Mouse (Mus musculus) CH12F3 (cell line): ENCODE results near the gene Sept11.

Experiments
- in situ Hi-C: fragments of 300-500 bp; cut with MboI; formaldehyde crosslinking; loops from 2 replicates; pipeline ENCODE4 v1.14.3; 2020; ENCODE audit warnings: low sequenced_read_pairs

Gene Sept11

DNA sequence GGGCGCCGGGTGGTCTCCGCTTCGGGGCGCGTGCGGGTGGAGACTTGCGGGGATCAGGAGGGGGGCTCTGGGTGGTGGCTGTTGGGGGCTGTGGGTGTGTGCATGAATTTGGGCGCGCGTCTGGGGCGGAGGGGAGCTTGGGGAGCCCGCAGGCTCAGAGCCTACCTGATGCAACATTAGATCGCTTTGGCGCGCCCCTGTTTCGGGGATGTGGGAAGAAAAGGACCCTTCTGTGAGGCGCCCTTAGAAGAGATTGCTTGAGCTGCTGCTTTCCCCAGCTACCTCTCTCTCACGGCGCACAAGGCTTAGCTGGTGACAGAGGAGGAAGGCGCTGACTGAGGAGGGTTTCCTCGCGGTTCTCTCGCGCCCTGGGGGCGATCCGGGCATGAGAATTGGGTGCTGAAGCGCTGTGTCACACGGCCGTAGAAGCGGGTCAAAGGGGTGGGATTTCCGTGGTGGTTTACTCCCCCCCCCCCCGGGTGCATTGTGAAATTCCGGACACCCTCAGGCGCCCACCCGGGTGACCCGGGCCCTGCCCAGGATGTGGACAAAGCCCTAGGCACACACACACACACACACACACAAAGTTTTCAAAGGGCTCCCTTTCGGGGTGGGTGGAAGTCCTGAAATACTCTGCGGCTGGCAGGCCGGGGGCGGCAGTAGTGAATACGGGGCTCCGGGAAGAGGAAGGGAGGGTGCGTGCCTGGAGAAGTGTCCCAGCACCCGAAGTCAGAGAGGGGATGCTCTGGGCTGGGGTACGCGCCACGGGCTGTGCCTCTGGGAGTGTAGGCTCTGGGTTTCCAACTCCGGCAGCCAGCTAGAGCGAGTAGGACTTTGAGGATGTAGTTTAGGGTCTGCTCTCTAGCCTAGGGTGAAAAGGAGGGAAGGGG is 646 bp downstream of the Sept11 start:
- in situ Hi-C loops = loop anchor here (10.0 kb wide), 1 partner anchor 71 kb away; no protein-coding TSS in a partner anchor

DNA sequence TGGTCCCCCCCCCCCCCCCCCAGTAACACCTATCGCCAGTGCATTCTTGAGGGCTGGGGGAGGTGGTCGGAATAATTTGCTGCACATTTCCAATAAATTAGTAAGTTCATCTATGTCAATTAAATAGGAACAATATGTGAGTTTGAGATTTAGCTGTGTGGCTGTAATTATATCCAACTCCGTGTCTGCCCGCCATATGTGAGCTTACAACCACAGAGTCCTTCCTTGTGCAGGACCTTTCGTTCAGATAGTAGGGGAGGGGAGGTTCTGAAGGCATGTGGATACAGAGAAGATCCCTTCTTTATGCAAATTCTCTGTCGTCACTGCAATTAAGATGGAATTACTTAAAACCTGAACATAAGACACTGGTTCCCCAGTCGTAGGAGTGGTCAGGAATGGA is 2.1 kb downstream of the Sept11 start:
- in situ Hi-C loops = loop anchor here (10.0 kb wide), 1 partner anchor 70 kb away; no protein-coding TSS in a partner anchor

DNA sequence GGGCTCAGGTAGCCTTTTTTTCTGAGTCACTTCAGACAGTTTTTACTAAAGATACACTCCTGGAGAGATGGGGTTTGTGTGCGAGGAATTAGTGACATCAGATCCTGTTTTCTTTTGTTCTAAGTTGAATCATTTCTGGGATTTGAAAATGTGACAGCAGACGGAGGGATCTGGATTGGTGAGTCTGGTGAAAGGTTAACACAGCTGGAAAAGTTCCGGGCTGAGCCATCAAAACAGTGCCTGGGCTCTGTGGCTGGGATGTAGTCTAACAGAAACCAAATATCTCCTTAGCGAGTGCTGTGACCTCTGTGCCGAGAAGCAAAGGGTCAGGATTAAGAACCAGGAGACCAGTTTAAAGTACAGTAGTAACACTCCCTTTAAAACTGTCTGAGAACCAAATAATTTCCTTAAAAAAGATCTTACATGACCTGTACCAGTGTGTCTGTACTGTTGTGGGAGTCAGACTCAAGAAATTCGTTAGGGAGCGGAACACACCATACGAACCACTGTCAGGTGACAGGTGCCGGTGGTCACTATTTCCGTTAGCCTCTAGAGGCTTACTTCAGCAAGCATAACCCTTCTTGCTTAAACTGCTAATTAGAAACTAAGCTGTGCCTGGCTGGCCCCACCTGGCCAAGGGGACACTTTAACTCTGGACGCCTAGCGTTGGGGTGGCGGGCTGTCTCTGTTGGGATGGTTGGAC is 4.1 kb downstream of the Sept11 start:
- in situ Hi-C loops = loop anchor here (10.0 kb wide), 1 partner anchor 67 kb away; no protein-coding TSS in a partner anchor

DNA sequence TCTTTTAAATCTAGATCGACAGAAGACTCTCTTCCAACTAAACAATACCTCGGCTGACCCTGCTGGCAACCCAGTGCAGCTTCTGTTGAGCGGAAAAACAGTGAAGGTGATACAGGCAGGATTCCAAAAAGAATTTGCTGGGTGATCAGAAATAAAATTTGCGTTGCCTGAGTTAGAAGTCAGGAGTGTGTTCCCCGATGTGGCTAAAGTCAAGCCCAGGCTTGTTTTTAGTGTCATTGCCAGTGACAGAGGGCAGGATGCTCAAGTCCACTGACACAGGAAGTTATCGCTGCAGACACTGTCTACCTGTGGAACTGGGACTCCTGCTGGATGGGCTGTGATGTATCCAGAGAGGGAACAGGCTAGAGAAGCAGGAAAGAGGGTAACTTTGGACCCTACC is 5.0 kb downstream of the Sept11 start:
- in situ Hi-C loops = loop anchor here (10.0 kb wide), 1 partner anchor 67 kb away; no protein-coding TSS in a partner anchor

DNA sequence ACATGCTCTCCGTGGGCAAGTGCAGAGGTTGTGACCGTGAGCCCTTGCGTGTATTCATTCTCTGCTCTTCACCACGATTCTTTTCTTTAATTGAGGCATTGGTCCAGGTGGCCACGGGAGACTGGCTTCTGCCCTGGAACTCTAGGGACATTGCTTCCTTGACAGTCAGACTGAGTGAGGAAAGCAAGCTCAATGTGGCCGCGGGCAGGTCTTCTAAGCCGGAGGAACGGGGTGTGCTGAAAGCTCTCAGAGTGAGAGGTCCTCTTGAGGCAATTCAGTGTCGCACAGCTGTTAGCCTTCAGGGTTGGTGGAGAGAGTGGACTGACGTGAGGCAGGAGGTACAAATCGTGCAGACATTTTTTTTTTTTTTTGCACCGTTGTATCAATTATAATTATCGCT is 5.6 kb downstream of the Sept11 start:
- in situ Hi-C loops = loop anchor here (10.0 kb wide), 1 partner anchor 66 kb away; no protein-coding TSS in a partner anchor

DNA sequence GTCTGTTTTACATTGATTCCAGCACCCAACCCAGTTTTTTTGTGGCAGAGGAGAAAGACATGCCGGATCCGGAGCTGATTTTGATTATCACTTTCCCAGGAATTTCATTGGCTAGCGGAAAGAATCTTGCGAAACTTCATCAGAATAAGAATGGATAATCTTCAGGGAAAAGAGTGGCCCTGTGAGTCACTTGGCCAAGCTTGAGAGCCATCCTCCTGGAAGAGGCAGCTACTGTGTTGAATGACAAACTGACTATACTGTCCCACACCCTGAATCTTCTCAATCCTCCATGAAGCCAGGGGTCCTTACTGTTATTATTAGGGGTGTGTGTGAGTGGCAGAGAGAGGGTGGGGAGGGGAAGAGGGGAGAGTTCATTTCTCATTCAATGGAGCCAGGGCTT is 7.7 kb downstream of the Sept11 start:
- in situ Hi-C loops = no loop called here

DNA sequence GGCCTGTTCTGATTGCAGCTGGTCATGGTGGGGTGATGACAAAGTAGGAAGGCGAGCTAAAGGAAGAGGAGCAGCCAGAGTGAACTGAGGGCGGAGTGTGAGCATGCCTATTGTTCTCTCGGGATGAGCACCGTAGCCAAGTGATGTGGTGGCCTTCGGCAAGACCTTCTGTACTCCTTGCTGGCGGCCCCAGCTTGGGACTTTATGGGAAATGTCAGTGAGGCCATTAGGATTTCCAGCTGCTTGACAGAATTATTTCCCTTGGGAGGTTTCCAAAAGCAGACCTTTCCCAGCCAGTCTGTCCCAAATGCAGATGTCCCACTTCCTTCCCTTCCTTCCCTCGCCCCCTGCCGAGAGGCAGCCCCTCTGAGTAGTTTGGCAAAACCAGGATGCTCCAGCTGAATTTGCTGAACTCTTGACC is 8.1 kb downstream of the Sept11 start:
- in situ Hi-C loops = no loop called here

DNA sequence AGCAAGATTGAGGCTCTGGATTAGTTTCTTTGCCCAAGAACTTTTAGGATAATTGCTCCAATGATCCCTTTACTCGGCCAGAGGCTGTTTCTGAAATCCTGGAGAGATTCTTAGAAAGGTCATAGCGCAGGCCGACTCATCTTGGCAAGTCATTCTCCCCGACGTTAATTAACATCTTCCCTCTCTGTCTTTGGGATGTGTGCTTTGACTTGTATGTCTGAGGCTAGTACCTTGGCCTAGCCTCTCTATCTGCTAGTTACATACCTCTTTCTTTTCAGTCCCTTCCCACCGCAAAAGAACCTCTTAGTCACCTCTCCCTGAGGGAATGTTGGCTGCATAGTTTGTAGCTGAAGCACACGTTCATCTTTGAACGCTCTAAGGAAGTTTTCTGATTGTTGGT is 10.4 kb downstream of the Sept11 start:
- in situ Hi-C loops = no loop called here

DNA sequence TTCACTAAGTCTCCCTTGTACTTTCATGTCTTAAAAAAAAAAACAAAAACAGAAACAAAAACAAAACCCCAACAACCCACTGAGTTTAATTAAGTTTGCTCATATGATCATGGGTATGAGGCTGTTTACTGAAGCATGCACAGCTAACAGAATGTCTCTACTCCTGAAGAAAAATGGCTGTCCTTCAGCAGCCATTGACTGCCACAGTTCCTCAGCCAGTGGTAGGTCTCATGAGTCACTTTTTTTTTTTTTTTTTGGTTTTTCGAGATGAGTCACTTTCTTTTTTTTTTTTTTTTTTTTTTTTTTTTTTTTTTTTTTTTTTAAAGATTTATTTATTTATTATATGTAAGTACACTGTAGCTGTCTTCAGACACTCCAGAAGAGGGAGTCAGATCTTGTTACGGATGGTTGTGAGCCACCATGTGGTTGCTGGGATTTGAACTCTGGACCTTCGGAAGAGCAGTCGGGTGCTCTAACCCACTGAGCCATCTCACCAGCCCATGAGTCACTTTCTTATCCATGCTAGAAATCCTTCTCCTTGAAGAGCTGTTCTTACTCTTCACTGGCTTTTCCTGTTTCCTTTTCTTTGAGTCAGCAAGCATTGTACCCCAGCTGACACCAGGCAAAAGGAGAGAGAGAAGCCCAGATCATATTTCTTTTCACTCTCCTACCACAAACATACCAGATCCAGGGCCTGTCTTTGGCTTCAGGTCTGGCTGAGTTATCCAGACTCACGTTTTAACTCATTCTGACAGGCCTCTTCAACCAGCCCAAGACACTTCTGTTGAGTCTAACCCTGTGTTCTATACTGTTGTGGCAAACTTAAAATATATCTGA is 12.0 kb downstream of the Sept11 start:
- in situ Hi-C loops = no loop called here

DNA sequence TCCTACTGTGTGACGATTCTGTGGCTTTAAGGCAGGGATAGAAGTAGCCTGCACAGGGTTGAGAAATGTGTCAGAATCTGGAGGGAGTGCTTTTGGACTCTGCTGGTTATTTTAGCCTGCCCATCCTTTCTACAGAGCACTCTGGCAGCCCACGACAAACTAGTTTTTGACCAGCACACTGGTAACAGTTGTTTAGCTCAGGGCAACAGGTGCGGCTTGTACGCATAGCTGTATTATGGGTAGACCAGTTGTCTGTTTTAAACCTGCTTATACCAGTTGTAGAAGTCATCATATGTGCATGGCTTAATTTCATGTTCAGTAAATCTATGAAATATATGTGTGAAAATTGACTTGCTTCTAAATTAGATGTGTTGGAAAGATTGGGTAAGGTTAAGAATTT is 12.8 kb downstream of the Sept11 start:
- in situ Hi-C loops = no loop called here

DNA sequence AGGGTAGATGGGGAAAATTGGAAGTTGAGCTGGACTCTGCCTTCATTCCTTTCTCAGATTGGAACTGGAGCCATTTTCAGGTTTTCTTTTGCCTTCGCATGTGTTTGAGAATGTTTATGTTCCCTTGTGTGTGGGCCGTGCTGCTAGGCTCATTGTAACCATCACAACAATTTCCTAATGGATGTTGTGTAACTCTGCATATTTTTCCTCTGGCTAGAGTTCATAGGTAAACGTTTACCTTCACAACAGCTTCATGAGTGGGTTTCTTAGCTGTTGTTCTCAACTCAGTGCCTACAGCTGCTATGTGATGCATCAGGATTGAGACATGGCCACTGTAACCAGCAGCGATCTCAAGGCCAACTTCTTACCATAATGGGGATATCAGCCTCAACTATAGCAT is 15.5 kb downstream of the Sept11 start:
- in situ Hi-C loops = no loop called here

DNA sequence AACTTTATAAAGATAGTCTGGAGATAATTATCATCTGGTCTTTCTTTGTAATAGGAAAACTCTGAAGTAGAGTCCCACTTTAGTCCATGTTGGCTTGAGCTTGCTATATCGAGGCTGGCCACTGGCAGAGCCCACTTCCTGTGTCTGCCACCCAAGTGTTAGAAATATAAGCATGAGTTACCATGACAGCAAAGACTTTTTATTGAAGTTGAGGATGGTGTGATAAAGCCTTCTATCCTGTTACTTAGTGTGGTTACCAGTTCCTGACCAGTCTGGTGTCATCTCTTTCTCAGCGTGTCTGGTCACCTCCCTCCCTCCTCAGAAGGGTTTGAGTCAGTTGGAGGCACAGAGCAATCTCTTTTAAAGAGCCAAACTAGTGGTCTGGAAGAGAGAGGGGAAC is 16.3 kb downstream of the Sept11 start:
- in situ Hi-C loops = no loop called here

DNA sequence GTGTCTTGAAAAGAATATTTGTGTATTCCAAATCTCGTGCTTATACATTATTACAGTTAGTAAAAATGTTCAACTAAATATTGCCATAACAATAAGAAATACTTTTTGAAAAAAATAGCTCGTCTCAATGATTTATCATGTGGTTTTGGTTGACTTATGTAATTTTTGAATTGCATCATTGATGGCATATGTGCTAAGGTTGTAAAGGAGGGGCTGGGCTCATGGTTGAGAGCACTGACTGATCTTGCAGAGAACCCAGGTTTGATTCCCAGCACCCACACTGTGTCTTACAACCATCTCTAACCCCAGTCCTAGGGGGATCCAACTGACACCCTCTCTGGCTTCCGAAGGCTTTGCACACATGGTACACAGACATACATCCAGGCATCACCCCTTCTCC is 19.1 kb downstream of the Sept11 start:
- in situ Hi-C loops = no loop called here

DNA sequence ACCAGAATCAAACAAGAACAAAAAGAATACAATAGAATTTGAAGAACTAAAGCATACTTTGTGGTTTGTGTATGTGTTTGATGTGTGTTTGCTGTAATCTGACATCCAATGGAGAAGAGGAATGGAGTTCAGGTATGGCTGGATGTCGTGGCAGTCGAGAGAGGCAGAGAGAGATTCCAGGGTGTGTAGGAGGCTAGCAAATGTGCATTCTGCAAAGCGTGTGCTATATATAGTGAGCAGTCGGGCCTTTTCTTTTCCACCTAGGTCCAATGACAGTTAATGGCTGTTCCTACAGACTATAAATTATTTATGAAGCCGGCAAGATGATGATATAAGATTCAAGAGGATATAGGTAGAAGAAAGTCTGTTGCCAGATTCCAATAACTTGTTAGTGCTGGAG is 20.3 kb downstream of the Sept11 start:
- in situ Hi-C loops = no loop called here

DNA sequence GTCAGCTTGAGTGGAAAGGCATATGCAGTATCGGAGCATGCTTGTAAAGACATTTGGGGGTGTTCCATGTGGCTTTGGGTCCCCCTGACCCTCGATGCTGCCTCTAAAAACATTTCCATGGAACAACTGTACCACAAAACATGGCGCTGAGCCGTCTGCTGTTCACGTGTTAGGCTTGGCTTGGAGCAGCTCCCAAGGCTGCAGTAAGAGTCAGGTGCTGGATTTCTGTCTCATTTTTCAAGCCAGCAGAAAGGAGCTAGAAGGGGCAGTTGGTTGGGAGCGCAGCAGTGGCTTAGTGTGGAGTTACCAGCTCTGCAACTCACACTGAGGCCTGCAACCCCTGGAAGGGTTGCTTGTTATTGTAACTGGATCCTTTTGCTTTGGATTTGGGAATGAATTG is 21.3 kb downstream of the Sept11 start:
- in situ Hi-C loops = no loop called here

DNA sequence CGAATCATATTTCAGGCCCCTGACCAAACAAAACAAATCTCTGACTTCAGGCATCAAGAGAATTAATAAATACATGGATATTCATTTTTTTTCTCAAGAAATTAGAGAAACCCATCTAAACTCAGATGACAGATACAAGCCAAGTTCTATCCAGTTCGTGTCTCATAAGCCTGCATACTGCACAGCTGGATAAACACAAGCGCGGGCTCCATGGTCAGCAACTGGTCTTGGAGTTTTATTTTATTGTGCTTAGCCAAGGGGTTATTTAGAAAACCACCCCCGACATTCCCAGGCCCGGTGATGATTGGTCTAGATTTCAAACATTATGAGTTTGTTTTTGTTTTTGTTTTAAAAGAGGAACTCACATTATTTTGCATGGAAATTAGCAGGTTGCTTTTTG is 21.8 kb downstream of the Sept11 start:
- in situ Hi-C loops = no loop called here

DNA sequence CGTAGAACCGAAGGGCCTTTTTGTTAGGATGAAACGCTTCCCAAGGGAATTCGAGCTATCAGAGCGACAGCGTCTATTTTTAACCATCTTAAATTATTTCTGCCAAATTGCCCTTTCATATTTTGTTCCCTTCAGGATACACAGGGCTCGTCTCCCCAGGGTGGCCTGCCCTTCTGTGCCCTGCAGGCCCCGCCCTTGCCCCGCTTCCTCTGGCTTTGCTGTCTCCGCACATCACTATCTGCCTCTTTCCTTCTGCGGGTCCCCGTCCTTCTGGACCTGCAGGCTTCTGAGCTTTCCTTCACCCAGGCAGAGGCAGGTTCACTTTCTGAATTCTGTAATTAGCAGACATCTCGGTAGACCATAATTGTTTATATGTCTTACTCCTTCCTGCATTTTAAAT is 22.6 kb downstream of the Sept11 start:
- in situ Hi-C loops = no loop called here

DNA sequence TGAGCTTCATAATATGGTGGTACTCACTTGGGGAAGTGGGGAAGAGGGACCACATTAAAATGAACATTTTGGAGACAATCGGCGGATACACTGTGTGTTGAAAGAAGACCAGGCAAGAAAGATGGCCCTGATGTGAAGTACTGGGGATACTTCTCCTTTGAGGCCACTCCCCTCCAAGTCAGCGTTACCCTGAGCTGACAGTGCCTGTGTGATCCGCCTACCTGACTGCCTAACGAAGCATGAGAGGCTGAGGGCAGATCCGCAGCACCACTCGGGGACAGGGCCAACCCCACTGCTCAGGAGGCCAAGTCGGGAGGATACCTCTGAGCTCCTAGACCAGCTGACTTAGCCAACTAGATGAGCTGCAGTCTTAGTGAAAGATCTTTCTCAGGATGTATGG is 24.4 kb downstream of the Sept11 start:
- in situ Hi-C loops = no loop called here

DNA sequence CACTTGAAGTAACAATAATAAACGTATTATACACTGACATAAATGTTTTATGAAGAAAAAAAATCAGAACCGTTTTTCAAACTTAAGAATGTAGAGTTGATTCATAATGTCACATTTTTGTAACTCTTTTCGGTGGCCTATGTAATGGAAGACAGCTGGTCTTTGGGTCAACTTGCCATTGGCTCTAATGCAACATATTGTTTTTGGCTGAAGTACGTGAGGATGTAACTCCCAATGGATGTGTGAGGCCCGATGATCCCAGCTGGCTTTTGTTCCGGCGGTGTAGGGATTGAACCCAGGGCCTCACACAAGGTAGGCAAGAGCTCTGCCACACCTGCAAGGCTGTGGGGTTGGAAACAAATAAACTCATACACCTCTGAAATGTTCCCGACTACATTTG is 28.4 kb downstream of the Sept11 start:
- in situ Hi-C loops = no loop called here

DNA sequence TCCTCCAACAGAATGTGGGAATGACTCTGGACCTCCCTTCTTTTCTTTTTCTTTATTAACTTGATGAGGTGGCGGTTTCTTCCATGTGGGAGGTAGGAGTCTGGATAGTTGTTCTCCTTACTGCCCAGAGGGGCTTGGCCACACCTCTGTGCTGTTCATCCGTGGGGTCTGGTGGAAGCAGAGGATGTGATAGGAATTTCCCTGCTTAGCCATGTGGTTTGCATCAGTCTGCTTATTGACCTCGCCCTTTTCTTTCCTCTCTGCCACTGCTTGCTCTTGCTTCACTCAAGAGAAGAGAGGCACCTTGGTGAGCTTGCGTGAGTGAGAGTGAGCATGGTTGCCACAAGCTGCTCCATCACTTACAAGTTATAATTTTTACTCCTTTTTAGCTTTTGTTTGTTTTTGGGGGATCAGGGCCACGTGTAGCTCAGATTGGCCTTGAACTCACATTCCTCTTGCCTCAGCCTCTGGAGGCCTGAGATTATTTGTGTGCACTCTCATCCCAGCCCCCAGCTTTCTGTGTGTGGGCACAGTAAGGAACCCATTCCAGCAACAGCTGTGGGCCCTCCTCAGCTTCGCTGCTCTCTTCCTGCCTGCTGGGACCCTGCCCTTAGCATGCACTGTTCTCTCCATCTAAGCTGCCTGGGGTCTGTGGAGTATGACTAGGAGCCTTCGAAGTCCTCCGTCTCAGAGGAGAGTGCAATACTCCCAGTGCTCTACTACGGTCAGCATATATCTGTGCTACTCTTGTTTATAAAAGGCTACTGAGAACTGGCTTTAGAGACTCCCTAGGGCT is 31.0 kb downstream of the Sept11 start:
- in situ Hi-C loops = no loop called here
